Mouse (Mus musculus) embryo, embryonic 10.5 days (tissue): ENCODE data around the gene Orai3.
A peak's percentile ranks its signal among the peaks of the same experiment; 100 is the strongest.
"Not testable (repeated sequence)": the region's sequence is repeated elsewhere in the genome, so short reads cannot be mapped to it uniquely, and the experiment has no call there.

Experiments
- DNase-seq: peaks from one replicate; pipeline ENCODE4 v3.0.0-alpha.2; 2015; ENCODE audit warnings: low spot score

Orai3 gene

DNA sequence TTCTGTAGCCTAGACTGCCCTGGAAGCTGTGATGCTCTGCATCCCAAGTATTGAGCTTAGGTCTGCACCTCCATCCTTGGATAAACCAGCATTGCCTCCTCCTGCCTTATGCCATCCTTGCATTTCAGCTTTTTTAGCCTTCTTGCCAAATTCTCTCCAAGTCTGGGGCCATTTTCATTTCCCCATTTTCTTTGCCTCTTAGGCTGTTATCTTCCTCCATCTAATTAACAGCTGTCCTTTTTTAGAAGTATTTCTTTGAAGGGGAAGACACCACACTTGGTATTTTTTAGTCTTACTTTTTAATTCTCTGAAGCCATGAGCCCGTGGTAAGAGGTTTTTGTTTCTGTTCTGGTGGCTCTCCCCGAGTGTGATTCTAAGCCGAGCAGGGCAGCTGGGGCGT is 6.0 kb upstream of the Orai3 start:
- no peak for DNase-seq

DNA sequence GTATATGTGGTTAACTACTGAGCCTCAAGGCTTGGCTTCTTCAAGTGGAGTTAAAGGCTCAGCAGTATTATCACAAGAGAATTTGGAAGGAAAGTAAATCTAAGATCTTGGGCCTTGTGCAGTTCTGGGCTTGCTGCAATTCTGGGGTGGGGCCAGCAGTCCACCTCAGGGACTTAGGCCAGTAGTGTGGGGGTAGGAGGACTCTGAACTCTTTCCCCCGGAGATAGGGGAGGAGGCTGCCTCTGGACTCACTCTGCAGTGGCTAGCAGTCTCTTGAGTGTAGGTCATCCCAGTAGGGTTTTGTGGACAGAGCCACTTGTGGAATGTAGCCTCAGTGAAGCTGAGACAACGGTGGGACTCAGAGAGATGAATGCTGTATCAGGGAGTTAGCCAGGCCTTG is 3.9 kb upstream of the Orai3 start:
- no peak for DNase-seq

- no peak for DNase-seq
Measured at GRCm38 (mm10) chr7:127766851-127767609, 2.6 kb upstream of the Orai3 start.

- no peak for DNase-seq
Measured at GRCm38 (mm10) chr7:127767671-127768345, 1.8 kb upstream of the Orai3 start.

DNA sequence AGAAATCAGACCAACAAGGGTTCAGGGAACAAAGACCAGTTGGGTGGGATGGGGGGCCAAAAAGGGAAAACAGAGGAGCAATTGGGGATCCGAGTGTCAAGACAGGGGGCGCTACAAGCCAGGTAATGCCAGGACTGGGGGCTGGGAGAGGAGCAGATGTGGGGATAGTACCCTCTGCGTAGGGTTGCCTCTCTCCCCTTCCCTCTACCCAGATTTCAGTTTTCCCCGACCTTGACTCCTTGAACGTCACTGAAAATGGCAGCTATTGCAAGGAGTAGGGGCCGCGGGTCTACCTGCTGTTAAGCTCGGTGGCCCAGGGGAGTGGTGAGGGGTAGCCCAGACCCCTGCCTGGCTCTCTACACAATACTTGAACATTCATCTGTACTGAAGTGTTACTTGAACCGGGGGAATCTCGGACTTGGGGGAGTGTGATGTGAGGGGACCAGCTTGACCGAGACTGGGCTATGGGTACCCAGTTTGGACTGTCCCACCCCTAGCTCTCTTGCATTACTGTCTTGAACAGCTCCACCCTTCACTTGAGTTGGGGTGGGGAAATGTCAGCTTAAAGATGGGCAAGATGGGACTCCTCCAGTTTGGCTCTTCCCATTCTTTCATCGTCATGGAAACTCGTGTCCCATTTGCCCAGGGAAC is 1.1 kb upstream of the Orai3 start:
- DNase-seq, result peak; percentile 8

GRCm38 (mm10) chr7:127768997-127769593 is 520 bp upstream of the Orai3 start:
- DNase-seq, result peak; percentile 98

DNA sequence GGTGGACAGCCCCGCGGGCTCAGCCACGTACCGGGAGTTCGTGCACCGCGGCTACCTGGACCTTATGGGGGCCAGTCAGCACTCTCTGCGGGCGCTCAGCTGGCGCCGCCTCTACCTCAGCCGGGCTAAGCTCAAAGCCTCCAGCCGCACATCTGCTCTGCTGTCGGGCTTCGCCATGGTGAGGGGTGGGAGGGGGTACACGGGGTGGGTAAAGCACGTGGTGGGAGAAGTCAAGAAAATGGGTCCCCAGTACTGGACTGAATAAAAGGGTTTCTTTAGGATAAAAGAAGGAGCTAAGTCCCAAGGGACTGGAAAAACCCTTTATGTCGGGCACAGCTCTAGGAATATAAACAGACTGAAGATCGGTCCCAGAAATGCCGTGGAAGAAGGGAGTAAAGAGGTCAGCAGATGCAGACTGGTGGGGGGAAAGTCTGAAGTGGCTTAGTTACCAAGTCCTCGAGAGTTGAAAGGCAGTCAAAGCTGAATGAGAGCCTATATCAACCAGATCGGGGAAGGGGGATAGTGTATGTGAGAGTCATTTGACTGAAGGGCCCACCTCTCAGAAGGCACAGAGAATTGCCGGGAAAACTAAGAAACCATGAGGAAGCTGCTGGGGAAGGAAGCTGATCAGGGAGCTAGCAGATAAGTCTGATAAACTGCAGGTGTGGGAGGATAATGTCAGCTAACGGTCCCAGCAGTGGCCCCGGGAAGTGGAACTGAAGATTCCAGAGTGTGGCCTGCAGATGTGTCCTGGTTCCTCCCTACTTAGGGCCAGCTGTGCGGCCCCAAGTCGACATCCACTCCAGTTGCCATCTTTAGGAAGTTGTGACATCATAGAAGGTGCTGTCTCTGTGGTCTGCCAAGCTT is 657 bp downstream of the Orai3 start:
- DNase-seq, result peak; percentile 55

- DNase-seq, result no peak
Measured at GRCm38 (mm10) chr7:127771262-127771661, 1.6 kb downstream of the Orai3 start.

DNA sequence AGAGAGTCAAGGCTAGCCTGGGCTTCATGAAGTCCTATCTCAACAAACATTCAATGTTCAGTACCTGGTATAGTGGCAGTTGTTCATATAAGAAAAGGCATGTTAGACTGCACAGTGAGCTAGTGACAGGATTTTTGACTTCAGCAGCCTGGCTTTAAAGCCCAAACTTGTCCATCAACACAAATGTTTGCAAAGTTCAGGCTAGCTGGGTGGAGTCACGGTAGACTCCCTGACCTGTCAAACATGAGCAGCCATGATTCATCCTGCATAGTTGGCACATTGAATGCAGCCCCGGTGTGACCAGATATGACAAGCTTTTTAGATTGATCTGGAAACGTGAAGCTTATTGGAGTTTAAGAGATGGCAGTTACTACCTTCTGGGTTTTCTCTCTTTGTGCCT is 2.5 kb downstream of the Orai3 start:
- no peak for DNase-seq

GRCm38 (mm10) chr7:127772557-127772956 is 2.9 kb downstream of the Orai3 start:
- DNase-seq, result no peak

DNA sequence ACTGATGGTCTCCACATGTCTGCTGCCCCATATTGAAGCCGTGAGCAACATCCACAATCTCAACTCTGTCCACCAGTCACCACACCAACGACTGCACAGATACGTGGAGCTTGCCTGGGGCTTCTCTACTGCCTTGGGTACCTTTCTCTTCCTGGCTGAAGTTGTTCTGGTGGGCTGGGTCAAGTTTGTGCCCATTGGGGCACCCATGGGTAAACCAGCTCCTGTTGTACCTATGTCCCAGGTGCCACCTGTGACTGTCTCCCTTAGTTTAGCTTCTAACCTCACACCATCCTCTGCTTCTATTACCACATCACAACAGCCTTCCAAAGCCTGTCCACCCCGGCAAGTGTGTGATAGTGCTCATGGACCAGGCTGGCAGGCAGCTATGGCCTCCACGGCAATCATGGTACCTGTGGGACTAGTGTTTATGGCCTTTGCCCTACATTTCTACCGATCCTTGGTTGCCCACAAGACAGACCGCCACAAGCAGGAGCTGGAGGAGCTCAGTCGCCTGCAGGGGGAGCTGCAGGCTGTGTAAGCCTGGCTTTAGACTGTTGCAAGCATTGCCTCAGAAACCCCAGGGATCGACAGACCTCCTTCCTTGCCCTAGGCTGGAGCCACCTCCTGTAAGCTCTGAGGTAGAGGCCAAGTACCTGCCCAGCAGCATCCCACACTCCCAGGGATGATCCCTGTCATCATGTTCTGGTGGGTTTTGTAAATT is 4.2 kb downstream of the Orai3 start:
- DNase-seq, result peak; percentile 87

- DNase-seq, result not testable (repeated sequence)
Measured at GRCm38 (mm10) chr7:127775837-127776236, 6.2 kb downstream of the Orai3 start.

DNA sequence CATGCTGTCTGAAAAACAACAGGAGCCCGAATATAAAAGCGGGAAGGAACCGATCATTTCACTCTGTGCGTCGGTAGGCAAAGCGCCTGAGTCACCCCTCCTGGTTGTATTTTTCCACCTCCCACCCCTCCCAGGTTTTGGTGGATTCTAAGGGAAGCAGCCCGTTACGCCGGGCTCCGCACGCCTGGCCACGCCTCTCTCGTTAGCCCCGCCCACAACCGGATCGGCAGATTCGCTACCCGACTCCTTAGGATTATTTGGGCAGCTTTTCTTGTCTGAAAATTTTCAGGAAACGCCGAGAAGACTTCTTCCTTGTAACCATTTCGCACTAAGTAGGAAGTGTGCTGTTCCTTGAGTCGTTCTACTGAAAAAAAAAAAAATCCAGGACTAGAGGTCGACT is 6.8 kb downstream of the Orai3 start, which contains the start of gene Setd1a:
Setd1a (plus strand) TSS at position 245 of the 400 bp plus-strand sequence.
- DNase-seq, result peak; percentile 89

GRCm38 (mm10) chr7:127776878-127777473 is 7.4 kb downstream of the Orai3 start:
- DNase-seq, result peak; percentile 97

GRCm38 (mm10) chr7:127777474-127778266 is 8.1 kb downstream of the Orai3 start:
- DNase-seq, result peak; percentile 72

- no peak for DNase-seq
Measured at GRCm38 (mm10) chr7:127778350-127778749, 8.7 kb downstream of the Orai3 start.

DNA sequence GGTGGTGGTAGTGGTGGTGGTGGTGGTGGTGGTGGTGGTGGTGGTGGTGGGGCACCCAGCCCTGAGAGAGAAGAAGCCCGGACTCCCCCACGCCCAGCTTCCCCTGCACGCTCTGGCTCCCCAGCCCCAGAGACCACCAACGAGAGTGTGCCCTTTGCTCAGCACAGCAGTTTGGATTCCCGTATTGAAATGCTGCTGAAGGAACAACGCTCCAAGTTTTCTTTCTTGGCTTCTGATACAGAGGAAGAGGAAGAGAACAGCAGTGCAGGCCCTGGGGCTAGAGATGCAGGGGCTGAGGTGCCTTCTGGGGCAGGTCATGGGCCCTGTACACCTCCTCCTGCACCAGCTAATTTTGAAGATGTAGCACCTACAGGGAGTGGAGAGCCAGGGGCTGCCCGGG is 15.7 kb downstream of the Orai3 start, which contains the start of gene Gm49388:
Gm49388 (plus strand) TSS at position 301 of the 400 bp plus-strand sequence.
- no peak for DNase-seq

DNA sequence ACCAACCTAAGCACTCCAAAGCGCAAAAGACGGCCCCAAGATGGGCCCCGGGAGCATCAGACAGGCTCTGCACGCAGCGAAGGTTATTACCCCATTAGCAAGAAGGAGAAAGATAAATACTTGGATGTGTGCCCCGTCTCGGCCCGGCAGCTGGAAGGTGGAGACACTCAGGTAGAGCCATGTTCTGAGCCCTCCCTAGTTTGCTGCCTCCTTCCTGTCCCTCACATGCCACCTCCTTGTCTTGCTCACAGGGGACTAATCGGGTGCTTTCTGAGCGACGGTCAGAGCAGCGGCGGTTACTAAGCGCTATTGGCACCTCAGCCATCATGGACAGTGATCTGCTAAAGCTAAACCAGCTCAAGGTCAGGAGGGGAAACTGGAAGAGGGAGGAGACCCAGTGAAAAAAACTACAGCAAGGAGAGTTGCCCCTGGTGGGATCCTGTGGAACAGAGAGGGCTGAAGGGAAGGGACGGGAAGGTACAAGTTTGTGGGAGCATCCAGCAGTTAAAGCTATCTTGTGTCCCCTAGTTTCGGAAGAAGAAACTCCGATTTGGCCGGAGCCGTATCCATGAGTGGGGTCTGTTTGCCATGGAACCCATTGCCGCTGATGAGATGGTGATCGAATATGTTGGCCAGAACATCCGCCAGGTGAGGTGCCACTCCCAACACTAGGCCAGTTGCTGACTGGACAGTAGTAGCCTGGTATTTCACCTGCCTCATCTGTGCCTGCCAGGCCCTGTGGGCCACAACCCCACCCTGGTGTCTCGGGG is 27.6 kb downstream of the Orai3 start:
- no peak for DNase-seq

- no peak for DNase-seq
Measured at GRCm38 (mm10) chr7:127798591-127798990, 29.0 kb downstream of the Orai3 start.
